Mouse (Mus musculus): ENCODE results near the gene Insig1. TPM values are rescaled to one million over a fixed set of nuclear protein-coding genes. Genes with fewer than 3 reads are reported as not detected.

The Insig1 gene
- total RNA-seq (2021), result 10 to 100 TPM; 20.6 to 21.3 TPM
- long read RNA-seq, experiment 1, transcript Insig1-201 (5 exons, 2,697 nt), result major isoform, 68 of 77 reads
- long read RNA-seq, experiment 1, partial matches to known transcripts, result 0 of 77 reads
- long read RNA-seq, experiment 1, other reads (novel, unspliced or antisense), result 9 of 77 reads
- long read RNA-seq, experiment 2, transcript Insig1-201 (5 exons, 2,697 nt), result major isoform, 49 of 50 reads
- long read RNA-seq, experiment 2, partial matches to known transcripts, result 0 of 50 reads
- long read RNA-seq, experiment 2, other reads (novel, unspliced or antisense), result 1 of 50 reads

- peak; percentile 98 for DNase-seq
These were observed at the start of gene Insig1 for GRCm38 (mm10) chr5:28070828-28071455. TSS of gene Insig1 (plus strand) at chr5:28071363.

- DNase-seq, result no peak
These were observed 47.7 kb upstream of the Insig1 start for GRCm38 (mm10) chr5:28023452-28023851.

- no peak for DNase-seq
These were observed 39.5 kb upstream of the Insig1 start for GRCm38 (mm10) chr5:28031577-28032236.

- no peak for DNase-seq
These were observed 38.3 kb upstream of the Insig1 start for GRCm38 (mm10) chr5:28032866-28033265.

- DNase-seq, result no peak
These were observed 37.9 kb upstream of the Insig1 start for GRCm38 (mm10) chr5:28033281-28033680.

- no peak for DNase-seq
These were observed 37.3 kb upstream of the Insig1 start for GRCm38 (mm10) chr5:28033826-28034225.

GRCm38 (mm10) chr5:28036011-28036410, 35.2 kb upstream of the Insig1 start:
- no peak for DNase-seq

- no peak for DNase-seq
These were observed 34.6 kb upstream of the Insig1 start for GRCm38 (mm10) chr5:28036518-28036917.

GRCm38 (mm10) chr5:28037172-28037591, 34.0 kb upstream of the Insig1 start:
- DNase-seq, result peak; percentile 21

GRCm38 (mm10) chr5:28037639-28038038, 33.5 kb upstream of the Insig1 start:
- DNase-seq, result peak; percentile 24

GRCm38 (mm10) chr5:28038115-28038514, 33.0 kb upstream of the Insig1 start:
- DNase-seq, result peak; percentile 77

- DNase-seq, result no peak
These were observed 31.2 kb upstream of the Insig1 start for GRCm38 (mm10) chr5:28039746-28040655.

GRCm38 (mm10) chr5:28040726-28041125, 30.4 kb upstream of the Insig1 start:
- no peak for DNase-seq

- DNase-seq, result no peak
These were observed 29.1 kb upstream of the Insig1 start for GRCm38 (mm10) chr5:28042021-28042420.

- no peak for DNase-seq
These were observed 28.4 kb upstream of the Insig1 start for GRCm38 (mm10) chr5:28042779-28043178.

- DNase-seq, result no peak
These were observed 27.8 kb upstream of the Insig1 start for GRCm38 (mm10) chr5:28043386-28043785.

- no peak for DNase-seq
These were observed 24.2 kb upstream of the Insig1 start for GRCm38 (mm10) chr5:28046966-28047365.

- no peak for DNase-seq
These were observed 23.2 kb upstream of the Insig1 start for GRCm38 (mm10) chr5:28047961-28048360.

- no peak for DNase-seq
These were observed 15.7 kb upstream of the Insig1 start for GRCm38 (mm10) chr5:28055450-28055849.

GRCm38 (mm10) chr5:28056877-28057276, 14.3 kb upstream of the Insig1 start:
- no peak for DNase-seq

GRCm38 (mm10) chr5:28060506-28060905, 10.7 kb upstream of the Insig1 start:
- DNase-seq, result no peak

- DNase-seq, result no peak
These were observed 10.2 kb upstream of the Insig1 start for GRCm38 (mm10) chr5:28061011-28061410.
